Mouse (Mus musculus) layer of hippocampus, adult 11-12 months (tissue): Measurements from ENCODE around the gene Tagap.
A peak's percentile ranks its signal among the peaks of the same experiment; 100 is the strongest.
"Not testable (repeated sequence)": the region's sequence is repeated elsewhere in the genome, so short reads cannot be mapped to it uniquely, and the experiment has no call there.

Experiments used
- DNase-seq: peaks from one replicate; pipeline ENCODE4 v3.0.0; 2022; ENCODE audit warnings: low spot score

Tagap gene

GRCm38 (mm10) chr17:7915791-7916190 is 10.0 kb upstream of the Tagap start:
- no peak for DNase-seq

- DNase-seq: peak; percentile 37
These were observed 8.8 kb upstream of the Tagap start for GRCm38 (mm10) chr17:7916782-7917574.

DNA sequence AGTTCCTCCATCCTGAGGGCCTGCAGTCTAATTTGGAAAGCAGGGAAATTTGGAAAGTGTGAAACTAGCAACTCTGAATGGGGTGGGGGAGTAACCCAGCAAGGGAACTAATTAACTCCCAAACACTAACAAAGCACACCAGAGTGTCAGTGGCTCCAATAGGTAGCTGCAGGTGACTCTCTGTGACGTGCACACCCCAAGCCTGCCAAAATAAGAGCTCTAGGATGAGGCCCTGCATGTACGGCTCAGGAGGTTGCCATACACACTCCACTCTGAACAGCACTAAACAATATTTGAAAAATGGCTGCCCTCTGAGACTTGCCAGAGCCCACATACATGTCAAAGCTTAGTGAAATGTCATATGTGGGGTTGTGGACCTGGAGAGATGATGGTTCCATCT is 7.4 kb upstream of the Tagap start:
- DNase-seq: no peak

DNA sequence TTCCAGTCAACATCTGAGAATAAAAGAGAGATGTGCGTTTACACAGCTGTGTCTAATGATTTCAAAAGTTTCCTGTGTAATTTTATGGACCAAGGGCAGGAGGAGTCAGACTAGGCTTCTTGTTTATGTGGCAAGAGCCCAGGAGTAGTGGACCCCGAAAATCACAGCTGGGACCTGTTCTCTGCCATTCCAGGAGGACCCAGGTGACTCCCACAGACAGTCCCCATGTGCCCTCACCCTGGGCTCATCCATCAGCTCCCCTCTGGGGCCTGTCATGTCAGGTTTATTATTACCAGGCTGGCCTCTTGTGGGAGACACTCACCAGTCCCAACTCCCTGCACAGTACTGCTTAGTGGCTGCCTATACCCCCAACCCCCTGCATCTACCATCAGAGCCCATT is 6.6 kb upstream of the Tagap start:
- DNase-seq: no peak

- no peak for DNase-seq
These were observed 3.2 kb upstream of the Tagap start for GRCm38 (mm10) chr17:7922564-7922963.

GRCm38 (mm10) chr17:7924185-7924725 is 1.5 kb upstream of the Tagap start:
- no peak for DNase-seq

GRCm38 (mm10) chr17:7927582-7928535 is 2.1 kb downstream of the Tagap start:
- DNase-seq: peak; percentile 88

DNA sequence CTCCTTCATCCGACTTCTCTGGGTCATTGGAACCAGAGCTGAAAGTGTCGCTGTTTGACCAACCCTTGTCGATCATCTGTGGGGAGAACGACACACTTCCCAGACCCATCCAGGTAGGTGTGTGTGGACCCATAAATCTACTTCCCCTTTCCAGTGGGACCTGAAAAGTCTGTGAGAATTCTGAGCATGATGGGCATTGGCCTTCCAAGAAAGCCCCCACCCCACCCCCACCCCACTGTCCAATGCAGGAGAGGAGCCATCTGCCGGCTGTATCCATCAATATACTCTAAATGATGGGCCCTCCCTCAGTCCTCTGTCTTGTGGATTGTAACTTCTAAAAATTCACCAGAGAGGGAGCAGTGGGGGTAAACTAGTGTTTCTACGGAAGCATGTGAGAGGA is 2.9 kb downstream of the Tagap start:
- no peak for DNase-seq

DNA sequence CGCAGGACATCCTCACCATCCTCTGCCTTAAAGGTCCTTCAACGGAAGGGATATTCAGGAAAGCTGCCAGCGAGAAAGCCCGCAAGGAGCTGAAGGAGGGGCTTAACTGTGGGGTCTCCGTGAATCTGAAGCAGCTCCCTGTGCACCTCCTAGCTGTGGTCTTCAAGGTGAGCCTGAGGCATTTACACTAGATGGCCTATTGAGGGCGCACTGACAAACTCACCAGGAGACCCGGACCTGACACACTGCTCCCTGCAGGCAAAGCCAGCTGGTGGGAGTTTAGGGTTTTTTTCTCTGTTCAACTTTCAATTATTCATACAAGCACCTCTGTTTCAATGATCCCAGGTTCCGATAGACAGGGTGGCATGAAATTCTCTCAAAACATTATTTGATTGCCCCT is 3.5 kb downstream of the Tagap start:
- DNase-seq: no peak

GRCm38 (mm10) chr17:7931096-7931990 is 5.5 kb downstream of the Tagap start:
- no peak for DNase-seq

DNA sequence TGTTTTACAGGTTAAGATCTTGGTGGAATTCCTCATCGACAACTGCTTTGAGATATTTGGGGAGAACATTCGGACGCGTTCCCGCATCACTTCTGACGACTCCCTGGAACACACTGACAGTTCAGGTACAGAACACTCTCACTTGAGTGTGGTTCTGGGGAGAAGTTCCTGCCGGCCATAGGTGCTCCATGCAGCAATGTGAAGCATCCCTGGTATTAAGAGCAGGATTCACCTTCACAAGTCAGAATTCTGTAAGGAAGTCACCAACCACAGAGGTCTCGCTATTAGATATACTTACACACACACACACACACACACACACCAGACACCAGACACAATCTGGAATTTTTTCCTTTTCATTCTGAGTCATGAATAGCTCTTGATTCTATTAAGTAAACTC is 6.3 kb downstream of the Tagap start:
- not testable (repeated sequence) for DNase-seq

GRCm38 (mm10) chr17:7939640-7940039 is 13.8 kb downstream of the Tagap start:
- DNase-seq: peak; percentile 58

DNA sequence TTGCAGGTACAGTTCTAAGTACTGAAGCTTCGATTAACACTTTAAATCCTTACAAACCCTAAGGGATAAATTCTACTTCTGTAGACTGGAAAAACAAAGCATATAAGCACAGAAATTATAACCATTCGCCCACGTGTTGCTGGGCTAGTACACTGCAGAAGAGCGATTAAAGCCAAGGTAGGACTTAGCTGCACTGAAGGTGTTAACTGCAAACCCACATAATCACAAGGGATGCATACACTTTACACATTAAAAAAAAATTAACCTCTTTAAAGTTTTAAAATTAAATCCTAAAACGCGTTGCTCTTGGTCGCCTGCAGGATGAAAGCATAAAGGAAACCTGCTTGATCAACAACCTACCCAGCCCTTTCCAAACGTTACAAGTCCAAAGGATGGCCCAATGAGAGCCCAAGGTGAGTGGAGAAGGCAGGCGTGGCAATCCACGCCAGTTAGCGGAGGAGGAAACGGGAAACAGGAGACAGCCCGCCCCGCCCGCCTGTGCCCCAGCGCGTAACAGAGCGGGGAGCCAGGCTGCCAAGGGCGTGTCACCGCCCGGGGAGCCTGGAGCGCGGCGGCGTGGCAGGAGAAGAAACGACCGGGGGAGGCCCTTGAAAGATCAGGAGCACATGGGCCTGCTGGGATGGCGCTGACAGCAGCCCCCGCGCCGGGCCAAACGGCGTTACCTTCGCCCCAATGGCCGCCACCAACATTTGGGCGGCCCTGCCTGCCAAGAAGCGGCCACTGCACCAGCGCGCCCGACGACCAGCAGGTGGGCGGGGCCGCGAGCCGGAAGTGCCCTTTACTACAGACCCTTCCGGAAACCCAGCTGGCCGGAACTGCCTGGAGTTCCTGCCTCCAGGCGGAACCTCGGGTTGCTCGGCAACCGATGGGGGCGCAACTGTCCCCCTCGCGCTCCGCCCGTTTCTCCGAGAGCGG is 19.6 kb downstream of the Tagap start, which contains the start of gene Rsph3a:
Gene Rsph3a (plus strand): TSS at position 498 of the 936 bp plus-strand sequence.
- DNase-seq: peak; percentile 85

DNA sequence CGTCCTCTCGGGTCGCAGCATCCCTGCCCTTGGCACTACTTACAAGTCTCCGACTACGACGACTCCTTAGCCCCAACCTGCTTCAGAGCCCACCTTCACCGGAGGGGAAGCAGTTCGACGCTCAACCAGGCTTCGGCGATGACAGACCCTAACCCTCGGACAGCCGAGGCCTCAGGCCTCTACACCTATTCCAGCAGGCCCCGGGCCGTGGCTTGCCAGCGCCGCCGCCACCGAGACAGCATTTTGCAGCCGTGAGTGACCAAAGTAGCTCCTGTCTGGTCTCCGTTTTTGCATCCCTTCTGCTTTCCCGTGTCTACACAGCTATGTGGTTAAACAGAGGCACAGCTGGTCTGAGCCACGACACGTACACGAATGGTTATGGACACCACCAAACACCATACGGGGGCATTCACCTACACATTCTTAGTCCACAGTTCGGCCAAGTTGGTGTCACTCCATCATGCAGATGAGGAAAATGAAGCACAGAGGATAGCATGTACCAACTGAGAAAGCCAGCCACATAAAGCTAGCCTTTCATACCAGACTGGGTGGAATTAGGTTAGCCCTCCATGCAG is 20.3 kb downstream of the Tagap start:
- DNase-seq: not testable (repeated sequence)

DNA sequence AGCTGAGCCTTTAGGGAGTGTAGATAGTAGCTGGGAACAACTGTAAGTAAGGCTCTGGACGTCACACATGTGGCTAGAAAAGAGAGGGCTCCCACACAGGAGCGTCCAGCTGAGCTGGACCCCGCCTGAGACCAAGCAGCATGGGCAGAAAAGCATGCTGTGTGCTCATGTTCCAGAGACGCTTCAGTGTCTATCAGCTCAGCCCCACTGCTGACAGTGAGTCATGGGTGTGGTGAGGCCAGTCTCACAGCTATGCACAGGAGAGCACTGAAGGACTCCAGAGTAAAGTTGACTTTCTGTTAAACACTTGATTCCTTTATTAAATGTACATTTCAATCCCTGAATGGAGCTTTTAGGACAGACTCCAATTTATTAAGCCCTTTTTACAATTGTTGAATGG is 25.5 kb downstream of the Tagap start:
- not testable (repeated sequence) for DNase-seq

GRCm38 (mm10) chr17:7957242-7957641 is 31.4 kb downstream of the Tagap start:
- not testable (repeated sequence) for DNase-seq

- DNase-seq: not testable (repeated sequence)
These were observed 37.5 kb downstream of the Tagap start for GRCm38 (mm10) chr17:7963333-7963732.

GRCm38 (mm10) chr17:7964398-7964797 is 38.6 kb downstream of the Tagap start:
- DNase-seq: not testable (repeated sequence)

GRCm38 (mm10) chr17:7968490-7968889 is 42.7 kb downstream of the Tagap start:
- DNase-seq: not testable (repeated sequence)

- DNase-seq: not testable (repeated sequence)
These were observed 44.0 kb downstream of the Tagap start for GRCm38 (mm10) chr17:7969782-7970181.
